Mouse (Mus musculus): ENCODE data around the gene Tmcc2. TPM values are rescaled to one million over a fixed set of nuclear protein-coding genes. Genes with fewer than 3 reads are reported as not detected.
A peak's percentile ranks its signal among the peaks of the same experiment; 100 is the strongest.
"Not testable (repeated sequence)": the region's sequence is repeated elsewhere in the genome, so short reads cannot be mapped to it uniquely, and the experiment has no call there.

The Tmcc2 gene
- total RNA-seq, 2 experiments from 2014 or later: 29.6 to 34.5 TPM

DNA sequence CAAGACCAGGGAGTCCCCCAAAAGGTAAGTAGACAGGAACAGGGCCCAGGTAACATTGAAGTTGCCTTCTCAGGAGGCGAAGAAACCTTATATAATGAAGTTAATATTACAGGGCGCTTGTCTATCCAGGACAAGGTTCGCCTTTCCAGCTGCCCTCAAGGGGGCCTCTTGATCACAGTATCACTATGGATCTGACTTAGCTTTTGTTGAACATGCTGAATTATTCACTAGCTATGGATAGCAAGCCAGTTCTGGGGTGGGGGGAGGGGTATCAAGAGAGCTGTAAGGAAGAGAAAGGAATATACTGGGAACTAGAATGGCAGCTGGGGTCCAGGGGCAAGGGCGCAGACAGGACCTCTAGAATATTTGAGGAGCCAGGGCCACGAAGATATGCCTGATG lies 18.7 kb downstream of the Tmcc2 start:
- intact Hi-C loops (cut with DNase I): no loop called here
- DNase-seq: no peak

DNA sequence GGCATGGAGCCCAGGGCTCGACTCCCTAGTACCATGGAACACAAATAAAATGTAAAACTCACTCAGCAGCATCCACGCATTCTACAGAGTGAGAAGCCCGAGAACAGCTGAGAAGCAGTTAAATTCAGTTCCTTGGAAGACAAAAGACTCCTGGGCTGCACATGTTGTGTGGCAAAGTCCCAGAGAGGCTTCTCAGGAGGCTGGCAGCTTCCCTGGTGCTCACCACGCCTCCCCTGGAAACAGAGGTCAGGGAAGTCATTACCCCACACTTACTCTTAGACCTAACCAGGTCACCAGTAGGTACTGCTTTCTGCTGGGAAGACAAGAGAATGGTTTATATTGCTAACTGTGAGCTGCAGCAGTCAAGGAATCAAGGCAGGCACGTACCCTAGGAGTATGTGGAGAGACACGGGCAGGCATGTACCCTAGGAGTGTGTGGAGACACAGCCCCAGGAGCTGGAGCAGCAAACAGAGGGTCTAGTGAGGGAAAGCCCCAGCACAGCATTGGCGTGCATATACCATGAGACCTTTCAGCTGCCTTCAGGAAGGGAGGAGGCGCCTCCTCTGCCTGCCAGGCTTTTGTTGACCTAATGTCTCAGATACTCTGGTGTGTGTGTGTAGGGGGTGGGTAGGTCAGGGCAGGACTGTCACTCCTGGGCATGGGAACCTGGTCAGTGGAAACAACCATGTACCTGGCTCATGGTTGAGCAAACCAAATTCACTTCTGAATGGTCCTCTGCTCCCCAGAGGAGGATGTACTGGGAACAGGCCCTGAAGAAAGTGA lies 19.6 kb downstream of the Tmcc2 start:
- DNase-seq: peak in 1 of 2 experiments; percentile 12
- intact Hi-C loops (cut with DNase I): no loop called here

DNA sequence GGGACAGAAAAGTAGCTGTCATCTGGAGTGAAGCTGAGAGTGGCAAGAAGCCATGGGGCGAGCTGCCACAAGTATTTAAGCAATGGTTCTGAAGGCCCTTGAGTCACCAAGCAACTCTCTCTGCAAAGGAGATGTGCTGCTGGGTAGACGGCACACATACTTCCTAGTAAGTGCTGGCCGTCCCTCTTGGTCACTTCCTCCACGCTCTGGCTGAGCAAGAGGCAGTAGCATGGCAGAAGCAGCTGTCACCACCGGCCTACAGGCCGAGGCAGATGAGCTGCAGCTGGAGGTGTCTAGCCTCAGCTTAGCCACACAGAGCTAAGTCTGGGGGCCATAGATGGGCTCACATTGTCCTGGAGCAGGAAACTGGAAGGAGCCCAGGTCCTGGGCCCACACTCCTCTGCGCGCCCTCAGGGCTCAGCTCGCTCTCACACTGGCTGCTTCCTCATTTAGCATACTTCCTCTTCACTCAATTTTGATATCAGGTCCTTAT lies 20.4 kb downstream of the Tmcc2 start:
- DNase-seq: no peak
- intact Hi-C loops (cut with DNase I): no loop called here

DNA sequence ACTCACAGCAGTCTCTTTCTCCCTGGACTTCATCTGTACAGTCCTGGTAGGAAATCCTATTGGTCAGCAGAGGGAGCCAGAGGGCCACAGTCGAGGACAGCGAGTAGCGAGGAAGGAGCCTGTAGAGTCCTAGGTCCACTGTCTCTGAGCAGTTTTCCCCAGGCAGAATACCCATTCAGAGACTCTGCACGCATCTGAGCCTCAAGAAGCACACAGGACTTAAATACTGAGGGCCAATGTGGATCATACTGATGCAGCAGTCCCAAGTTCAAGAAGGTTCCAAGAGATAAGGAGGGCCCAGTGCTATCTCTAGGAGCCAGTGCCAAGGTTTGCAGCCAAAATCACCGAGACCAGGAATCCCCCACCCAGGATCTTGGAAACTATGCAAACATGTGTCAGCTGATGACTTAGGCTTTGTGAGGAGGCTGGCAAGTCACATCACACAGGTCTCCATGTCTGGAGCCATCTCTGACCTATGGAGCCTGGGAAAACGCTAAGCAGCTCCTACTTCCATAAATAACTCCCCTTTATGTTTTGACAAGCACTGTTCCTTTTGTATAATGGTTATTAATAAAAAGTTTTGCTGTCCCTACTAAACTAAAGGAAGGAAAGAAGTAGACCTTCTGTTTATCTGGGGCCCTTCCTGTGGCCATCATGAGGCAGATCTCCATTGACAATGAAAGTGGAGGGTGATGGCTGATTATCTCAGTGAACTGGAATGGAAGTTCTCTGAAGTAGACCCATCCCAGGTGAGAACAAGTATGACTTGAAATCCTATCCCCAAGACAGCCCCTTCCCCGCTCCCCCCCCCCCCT lies 23.2 kb downstream of the Tmcc2 start:
- intact Hi-C loops (cut with DNase I): loop anchor here (2.0 to 5.0 kb wide), 3 partner anchors 23 to 153 kb away; partner anchors contain the start of gene Tmcc2
- DNase-seq: peak; percentile 63 to 82

DNA sequence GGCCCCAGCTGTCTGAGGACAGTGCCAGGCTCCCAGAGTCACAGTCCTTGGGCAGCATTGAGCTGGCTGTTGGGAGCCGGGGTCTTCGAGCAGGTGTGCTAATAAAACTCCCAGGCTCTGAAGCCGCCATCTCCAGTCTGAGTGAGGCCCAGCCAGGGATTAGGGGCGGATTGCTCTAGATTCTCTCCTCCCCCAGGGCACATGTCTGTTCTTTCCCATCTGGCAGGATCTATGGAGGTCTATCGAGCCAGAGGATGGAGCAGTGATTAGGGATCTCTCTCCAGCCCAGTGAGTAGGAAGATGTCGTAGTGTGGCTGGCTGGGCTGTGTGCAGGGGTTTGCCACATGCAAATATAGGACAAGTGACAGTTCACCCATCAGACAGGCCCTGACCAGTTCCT lies 24.1 kb downstream of the Tmcc2 start:
- no peak for DNase-seq
- intact Hi-C loops (cut with DNase I): loop anchor here (2.0 to 5.0 kb wide), 3 partner anchors 24 to 154 kb away; partner anchors contain the start of gene Tmcc2

DNA sequence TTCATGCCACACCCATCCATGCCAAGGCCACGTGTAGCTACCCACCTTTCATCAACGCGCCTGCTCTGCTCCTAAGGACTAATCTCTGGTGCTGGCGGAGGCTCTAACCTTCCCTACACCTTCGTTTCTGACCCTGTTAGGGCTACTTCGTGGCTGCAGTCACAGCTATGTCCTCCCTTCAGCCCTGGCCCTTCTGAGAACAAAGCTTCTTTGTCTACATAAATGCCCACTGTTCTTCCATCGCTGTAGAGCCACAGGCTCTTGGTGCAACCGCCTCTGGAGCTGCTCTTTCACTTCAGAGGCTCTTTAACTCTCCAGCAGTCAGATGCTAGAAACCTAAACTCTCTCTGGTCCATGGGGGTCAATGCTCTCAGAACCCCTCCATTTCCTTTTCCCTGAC lies 24.8 kb downstream of the Tmcc2 start:
- no peak for DNase-seq
- intact Hi-C loops (cut with DNase I): loop anchor here (2.0 to 5.0 kb wide), 3 partner anchors 25 to 155 kb away; partner anchors contain the start of gene Tmcc2

DNA sequence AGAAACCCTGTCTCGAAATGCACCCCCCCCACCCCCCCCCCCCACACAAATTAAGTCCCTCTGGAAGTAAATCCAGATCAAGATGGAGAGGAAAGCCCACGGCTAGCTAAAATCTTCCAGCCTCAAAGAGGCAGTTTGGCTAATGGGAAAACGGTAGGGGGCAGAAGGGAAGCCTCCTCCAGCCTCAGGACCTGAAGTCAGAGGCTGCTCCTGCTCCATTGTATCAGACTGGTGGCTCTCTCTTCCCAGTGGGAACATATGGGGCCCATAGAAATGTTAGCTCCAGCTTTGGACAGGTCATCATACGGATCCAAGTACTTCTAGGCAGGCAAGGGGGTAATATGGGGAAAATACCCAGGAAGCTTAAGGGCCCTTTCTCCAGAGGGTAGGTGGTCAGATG lies 25.4 kb downstream of the Tmcc2 start:
- intact Hi-C loops (cut with DNase I): loop anchor here (2.0 to 5.0 kb wide), 3 partner anchors 25 to 155 kb away; partner anchors contain the start of gene Tmcc2

DNA sequence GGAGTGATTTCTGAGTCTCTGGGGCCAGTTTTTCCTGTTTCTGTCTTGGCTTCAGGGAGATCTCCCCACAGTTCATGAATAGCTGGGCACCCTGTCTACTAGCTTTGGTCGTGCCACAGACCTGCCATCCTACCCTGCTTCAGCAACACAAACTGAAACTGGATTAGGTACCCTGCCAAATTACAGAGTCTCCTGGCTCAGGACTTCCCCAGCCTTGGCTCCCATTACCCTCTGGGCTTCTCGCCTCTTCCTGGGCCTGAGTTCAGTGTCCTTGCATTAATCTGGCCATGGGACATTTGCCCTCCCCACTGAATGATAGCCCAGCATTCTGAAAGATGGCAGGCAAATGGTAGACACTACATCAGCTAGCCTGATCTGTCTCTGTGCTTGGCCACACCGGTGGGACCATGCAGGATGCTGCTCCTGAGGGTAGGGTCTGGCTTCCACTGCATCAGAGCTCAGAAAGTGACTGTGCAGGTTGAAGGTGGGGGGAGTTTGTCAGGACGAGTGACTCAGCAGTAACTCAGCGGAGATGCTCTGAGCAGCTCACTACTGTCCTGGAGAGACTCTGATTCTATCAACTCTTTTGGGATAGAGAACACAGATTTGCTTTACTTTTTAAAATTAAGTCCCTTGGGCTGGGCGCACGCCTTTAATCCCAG lies 26.1 kb downstream of the Tmcc2 start:
- peak; percentile 58 to 62 for DNase-seq
- intact Hi-C loops (cut with DNase I): loop anchor here (5.0 kb wide), 1 partner anchor 107 kb away; no protein-coding TSS in a partner anchor

More for the DNA sequence above, 25.4 kb downstream of the Tmcc2 start:
- no peak for DNase-seq

DNA sequence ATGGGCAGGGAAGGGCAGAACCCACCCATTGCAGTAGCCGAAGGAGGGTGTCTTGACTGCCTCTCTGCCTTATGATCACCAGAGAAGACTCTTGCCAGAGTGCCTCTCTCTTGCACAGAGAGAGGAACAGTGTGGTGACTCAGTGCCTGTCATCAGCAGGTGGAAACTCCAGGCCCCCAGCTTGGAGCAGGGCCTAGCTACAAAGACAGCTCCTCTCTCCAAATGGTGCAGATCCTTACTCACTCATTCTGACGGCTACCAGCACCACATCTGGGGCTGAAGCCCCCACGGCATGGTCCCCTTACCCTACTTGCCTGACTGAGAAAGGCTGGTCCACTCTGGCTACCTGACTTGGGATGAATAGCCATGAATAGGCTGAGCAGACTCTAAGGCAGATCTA lies 26.7 kb downstream of the Tmcc2 start:
- DNase-seq: no peak
- intact Hi-C loops (cut with DNase I): no loop called here

DNA sequence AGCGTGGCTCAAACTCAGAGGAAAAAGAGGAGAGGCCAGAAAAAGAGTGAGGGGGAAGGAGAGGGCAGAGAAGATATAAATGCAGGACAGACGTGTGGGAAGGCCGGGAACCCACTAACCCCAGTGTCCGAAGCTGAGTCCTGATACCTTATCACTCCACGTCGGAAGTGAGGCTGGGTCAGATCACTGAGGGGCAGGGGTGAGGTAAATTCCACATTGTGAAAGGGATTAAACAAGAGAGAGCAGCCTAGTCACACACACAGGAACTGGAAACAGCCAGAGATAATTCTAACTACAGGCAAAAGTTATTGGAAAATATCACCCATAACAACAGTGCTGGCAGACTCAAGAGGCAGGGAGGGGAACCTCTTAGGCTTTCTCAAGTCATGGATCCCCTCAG lies 29.1 kb downstream of the Tmcc2 start:
- no peak for DNase-seq
- intact Hi-C loops (cut with DNase I): no loop called here

DNA sequence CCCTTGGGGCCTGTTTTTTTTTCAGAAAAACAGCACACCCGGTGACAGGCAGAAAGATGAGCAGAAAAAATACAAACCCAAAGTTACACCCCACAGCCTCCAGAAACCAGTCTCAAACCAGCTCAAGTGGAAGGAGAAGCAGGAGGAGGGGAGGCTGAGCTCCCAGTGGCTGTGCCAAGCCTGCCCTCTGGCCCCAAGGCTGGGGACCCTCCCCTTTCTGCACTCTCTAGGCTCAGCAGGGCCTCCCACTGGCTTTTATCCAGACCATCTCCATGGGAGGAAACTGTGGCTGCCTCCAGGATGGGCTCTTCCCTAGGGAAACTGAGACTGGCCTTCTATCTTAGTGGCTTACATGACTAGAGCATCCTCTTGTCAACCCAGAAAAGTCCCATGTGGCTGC lies 34.2 kb downstream of the Tmcc2 start:
- intact Hi-C loops (cut with DNase I): no loop called here

DNA sequence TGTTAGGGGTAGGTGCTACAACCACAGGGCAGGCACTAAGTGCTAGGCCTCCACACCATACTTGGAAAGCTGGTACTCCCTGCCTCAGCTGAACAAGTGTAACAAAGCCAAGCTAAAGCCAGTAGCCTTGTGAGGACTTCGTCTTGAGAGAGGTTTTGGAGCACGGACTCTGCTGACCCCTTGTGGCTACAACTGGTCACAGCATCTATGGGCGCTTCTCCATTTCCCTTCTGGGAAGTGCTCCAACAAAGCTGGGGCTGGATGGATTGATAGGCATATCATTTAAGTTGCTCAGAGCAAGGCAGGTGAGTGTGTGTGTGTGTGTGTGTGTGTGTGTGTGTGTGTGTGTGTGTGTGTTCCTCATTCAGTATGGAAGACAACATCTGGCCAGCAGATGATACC lies 35.2 kb downstream of the Tmcc2 start:
- intact Hi-C loops (cut with DNase I): loop anchor here (1.0 kb wide), 1 partner anchor 44 kb away; no protein-coding TSS in a partner anchor

More for the DNA sequence above, 34.2 kb downstream of the Tmcc2 start:
- DNase-seq: no peak

DNA sequence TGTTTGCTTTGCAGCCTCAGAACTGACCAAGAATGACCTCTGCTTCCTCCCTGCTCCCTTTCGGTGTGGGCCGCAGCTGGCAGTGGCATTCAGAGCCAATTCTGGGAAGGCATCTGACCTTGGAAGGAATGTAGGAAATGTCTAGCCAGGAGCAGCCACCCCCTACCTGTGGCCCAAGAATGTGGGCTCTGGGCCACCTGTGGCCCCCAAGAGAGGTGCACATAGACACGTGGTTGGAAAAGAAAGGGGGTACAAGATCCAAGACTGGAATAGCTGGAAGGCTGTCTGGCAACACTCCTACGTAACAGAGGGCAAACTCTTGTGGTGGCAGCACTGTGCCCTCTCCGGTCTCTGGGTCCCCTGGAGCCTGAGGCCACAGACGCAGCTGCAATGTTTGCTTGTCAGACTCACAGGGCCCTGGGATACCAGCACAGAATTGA lies 35.9 kb downstream of the Tmcc2 start:
- DNase-seq: no peak
- intact Hi-C loops (cut with DNase I): loop anchor here (1.0 kb wide), 1 partner anchor 43 kb away; no protein-coding TSS in a partner anchor

More for the DNA sequence above, 35.2 kb downstream of the Tmcc2 start:
- DNase-seq: peak; percentile 70 to 89

DNA sequence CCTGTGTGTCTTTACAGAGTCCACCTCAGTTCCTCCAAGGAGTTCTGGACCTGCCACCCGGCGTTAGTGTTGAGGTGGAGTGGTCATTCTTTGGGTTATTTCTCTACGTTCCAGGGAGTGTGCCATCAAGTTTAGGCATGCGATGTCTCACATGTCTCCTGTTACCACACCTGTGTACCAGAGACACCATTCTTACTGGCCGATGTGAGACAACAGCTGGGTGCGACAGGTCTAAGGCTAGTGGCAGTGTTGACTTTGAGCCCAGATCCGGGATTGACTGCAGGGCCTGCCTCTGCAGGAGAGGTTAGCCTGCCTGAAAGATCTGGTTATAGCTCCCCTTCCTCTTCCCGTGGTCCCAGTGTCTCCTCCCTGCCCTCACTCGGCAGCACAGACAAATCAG lies 36.8 kb downstream of the Tmcc2 start:
- intact Hi-C loops (cut with DNase I): loop anchor here (5.0 kb wide), 1 partner anchor 197 kb away; no protein-coding TSS in a partner anchor
- no peak for DNase-seq

DNA sequence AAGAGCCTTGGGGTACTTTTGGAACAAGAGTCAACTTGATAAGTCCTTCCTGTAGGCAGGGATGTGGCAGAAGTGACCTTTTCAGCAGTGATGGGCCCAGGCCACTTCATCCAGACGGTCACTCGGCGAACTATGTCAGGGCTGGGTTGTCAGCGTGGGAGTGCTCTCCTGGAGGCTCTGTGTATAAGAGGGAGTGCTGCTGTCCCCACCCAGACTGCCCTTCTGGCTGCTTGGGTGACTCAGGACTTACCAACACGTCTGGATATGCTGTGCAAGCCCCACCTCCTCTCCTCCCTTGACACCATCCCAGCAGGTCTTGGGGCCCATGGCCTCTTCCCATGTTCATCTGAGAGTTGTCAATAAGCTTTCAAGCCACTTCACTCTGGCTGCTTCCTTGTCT lies 37.7 kb downstream of the Tmcc2 start:
- DNase-seq: no peak
- intact Hi-C loops (cut with DNase I): loop anchor here (5.0 kb wide), 1 partner anchor 196 kb away; no protein-coding TSS in a partner anchor

DNA sequence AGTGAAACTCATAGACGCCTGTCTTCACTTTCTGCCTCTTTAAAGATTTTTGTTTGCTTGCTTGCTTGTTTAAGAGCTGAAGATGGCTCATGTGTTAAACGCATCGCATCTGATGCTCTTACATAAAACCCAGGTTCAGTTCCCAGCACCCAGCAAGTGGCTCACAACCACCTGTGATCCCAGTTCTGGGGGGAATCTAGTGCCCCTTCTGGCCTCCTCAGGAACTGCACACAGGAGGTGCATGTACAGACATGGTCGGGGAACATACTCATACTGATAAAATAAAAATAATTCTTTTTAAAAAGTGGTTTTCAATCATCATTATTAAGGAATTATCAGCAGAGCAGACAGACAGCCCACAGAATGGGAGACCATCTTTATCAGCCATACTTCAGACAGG lies 40.0 kb downstream of the Tmcc2 start:
- intact Hi-C loops (cut with DNase I): loop anchor here (5.0 kb wide), 1 partner anchor 194 kb away; no protein-coding TSS in a partner anchor
- no peak for DNase-seq

DNA sequence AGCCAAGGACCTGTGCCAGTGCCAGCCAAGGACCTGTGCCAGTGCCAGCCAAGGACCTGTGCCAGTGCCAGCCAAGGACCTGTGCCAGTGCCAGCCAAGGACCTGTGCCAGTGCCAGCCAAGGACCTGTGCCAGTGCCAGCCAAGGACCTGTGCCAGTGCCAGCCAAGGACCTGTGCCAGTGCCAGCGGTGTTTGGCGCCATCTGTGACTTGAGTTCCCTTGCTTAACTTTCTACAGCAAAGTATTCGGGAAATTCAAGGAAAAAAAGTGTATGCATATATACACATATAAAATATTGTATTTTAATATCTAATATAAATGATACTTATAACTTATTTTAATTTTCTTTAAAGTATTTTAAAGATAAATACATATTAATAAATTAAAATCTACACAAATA lies 41.5 kb downstream of the Tmcc2 start:
- intact Hi-C loops (cut with DNase I); DNase-seq: not testable (repeated sequence)

DNA sequence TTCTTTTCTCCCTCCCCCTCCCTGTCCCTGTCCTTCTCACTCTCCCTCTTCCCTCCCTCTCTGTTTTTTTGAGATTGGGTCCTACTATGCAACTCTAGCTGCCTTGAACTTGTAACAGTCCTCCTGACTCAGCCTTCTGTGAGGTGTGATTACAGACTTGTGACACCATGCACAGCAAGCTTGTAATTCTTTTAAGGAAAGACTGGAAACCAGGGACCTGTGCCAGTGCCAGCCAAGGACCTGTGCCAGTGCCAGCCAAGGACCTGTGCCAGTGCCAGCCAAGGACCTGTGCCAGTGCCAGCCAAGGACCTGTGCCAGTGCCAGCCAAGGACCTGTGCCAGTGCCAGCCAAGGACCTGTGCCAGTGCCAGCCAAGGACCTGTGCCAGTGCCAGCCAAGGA lies 42.0 kb downstream of the Tmcc2 start:
- intact Hi-C loops (cut with DNase I); DNase-seq: not testable (repeated sequence)

DNA sequence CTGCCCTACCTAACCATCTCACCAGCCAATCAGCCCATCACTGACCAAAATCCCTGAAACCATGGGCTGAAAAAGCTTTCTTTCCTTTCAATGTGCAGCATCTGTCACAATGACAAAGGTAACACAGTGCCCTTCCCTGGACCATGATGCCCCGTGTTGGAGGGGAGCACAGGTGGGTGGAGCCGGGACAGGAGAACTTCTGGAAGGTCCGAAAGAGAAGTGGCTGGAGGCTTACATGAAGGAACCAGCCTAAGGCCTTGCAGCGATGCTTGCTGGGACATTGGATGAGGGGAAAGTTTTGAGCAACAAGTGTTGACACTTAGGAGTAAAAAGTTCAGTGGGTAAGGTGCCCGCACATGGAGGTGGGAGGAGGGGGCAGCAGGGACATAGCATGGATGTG lies 42.7 kb downstream of the Tmcc2 start:
- DNase-seq: no peak
- intact Hi-C loops (cut with DNase I): no loop called here

DNA sequence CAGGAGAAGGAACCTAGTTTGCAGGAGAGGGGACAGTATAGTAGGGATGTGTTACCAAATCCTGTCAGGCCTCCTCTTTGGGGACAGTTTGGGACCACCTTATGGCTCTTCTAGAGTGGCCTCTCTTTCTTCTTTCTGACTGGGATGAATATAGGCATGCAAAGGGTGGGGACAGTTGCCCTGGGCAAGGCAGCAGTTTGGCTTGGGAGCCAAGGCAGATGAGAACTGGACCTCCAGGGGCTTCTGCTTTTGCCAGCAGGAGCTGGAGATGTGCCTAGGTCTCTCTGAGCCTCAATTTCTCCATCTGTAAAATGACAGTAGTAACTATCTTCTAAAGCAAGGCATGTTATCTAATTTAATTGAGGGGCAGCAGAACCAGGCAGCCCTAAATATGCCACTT lies 44.1 kb downstream of the Tmcc2 start:
- intact Hi-C loops (cut with DNase I): no loop called here

More for the DNA sequence above, 44.1 kb downstream of the Tmcc2 start:
- no peak for DNase-seq
